Mouse (Mus musculus) ES-CJ7 (cell line): Measurements from ENCODE around the gene Rad51b.
A peak's percentile ranks its signal among the peaks of the same experiment; 100 is the strongest.

Source experiments
- DNase-seq: peaks from one replicate; pipeline ENCODE4 v3.0.0; 2011; ENCODE audit warnings: low read depth, low spot score

The Rad51b gene

GRCm38 (mm10) chr12:79575041-79575541 lies 278.0 kb downstream of the Rad51b start:
- DNase-seq = no peak

DNA sequence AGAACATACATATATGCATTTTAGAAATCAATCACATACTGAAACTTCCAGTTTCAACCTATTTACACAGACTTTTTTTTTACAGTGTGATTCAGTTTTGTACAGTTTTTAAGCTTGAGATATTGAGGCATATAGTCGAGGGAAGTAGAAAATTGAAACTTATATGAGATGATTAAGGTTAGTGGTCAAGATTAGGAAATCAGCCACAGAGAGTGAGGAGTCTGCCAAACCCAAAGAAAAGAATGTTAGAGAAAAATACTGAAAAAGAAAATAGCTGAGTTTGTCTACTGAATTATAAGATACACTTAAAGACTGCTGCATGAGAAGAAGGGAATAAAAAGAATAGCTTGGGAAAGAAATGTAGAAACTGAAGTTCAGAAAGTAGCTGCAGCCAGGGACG lies 280.4 kb downstream of the Rad51b start:
- DNase-seq = no peak

- DNase-seq = no peak
Observed at GRCm38 (mm10) chr12:79579018-79579585, 282.0 kb downstream of the Rad51b start.

- DNase-seq = no peak
Observed at GRCm38 (mm10) chr12:79579837-79580236, 282.8 kb downstream of the Rad51b start.

GRCm38 (mm10) chr12:79584556-79585307 lies 287.6 kb downstream of the Rad51b start:
- DNase-seq = no peak

- DNase-seq = no peak
Observed at GRCm38 (mm10) chr12:79585336-79585735, 288.3 kb downstream of the Rad51b start.

DNA sequence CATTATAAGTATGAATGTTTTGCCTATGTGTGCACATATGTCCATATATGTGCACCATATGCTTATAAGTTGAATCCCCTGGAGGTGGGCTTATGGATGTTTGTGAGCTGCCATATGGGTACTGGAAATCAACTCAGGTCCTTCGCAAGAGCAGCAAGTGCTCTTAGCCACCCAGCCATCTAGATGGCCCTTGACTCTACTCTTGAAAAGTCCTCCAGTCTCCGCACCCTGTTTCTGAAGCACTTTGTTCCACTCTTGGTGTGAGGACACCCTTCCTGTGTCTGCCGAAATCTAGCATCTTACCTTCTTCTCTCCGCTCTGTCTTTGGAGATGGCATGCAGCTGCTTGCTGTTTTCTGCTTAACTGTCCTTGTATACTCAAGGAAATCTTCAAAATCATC lies 291.7 kb downstream of the Rad51b start:
- no peak for DNase-seq

- DNase-seq = no peak
Observed at GRCm38 (mm10) chr12:79592206-79592605, 295.1 kb downstream of the Rad51b start.

DNA sequence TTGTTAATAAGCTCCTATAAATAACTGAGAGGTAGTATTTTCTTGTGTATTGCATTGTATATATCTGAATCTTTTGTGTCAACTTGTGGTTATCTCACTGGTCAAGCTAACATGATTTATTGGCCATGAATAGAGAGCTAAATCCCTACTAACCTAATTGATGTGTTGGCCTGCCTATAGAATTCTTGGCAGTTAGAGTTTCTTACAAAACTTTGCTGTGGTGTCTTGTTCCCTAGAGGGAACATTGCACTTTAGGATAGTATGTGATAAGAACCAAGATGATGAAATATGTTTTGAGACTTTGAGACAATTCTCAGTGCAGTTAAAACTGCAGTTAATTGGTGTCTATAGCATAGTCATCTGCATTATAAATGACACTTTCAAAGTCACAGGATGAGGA lies 299.8 kb downstream of the Rad51b start:
- no peak for DNase-seq

DNA sequence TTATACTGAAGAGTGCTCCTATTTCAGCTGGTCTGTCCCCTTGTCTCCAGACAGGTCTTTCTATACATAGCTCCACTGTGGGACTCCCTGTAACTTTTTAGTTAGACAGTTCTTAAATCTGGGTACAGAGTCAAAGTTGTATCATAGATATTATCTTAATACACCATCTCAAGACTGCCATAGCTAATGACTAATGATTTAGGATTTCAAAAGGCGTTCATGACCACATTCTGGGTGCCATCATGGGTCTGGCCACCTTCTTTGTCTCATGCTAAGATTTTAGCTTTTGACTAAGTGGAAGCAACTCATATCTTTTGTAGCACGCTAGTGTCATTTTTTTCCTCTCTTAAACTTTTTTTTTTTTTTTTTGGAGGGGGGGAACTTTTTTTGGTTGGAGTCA lies 300.3 kb downstream of the Rad51b start:
- no peak for DNase-seq

DNA sequence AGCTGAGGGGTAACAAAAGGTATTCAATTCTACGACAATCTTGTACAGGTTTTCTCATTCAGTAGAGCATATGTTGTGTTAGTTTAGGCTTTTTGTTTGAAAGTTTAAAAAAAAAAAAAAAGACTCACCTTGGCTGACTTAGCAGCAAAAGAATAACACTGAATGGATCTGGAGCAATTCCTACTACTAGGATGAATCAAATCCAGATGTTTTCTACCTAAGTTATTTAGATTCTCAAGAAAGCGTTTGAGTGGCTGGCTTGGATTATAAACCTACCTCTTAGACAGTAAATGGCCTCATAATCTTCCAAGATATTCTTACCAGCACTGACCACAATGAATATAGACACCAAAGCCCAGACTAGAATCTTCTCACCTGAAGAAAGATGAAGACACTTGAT lies 300.7 kb downstream of the Rad51b start:
- no peak for DNase-seq

DNA sequence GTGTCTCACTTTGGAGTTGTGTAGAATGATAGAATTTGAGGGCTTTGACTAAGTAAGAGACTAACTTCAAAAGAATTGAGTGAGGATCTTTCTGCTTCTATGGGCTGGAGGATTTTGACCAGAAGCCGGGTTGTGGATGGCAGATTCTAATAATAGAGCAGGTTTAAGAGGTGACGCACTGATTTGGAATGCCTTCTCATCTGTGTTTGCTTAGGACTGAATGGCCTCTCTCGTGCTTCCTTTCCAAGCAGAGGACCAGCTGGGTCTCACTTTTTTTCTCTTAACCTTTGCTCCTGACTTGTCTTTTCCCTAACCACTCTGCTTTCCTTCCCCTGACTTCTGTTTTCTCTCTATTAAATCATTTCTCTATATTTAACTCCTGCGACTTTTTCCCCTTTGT lies 301.4 kb downstream of the Rad51b start:
- DNase-seq = no peak

DNA sequence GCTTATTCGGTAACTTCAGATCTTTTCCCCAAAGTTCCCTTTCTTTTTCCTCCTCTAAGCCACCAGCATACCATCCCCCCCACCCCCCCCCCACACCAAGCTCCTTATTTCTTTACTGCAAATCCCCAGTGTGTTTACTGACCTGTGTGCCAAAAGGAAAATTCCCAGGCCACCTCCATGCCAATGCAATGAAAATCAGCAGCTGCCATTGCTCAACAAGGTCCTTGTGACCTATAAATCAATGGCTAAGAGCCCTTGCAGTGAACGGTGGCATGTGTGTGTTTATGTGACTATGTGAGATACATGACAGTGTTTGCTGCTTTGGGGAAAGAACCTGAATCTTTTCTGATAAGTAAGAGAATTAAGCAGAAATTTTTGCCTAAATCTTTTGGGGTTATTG lies 301.8 kb downstream of the Rad51b start:
- no peak for DNase-seq

GRCm38 (mm10) chr12:79600149-79600769 lies 303.2 kb downstream of the Rad51b start:
- DNase-seq = no peak

- DNase-seq = no peak
Observed at GRCm38 (mm10) chr12:79602641-79603040, 305.6 kb downstream of the Rad51b start.

GRCm38 (mm10) chr12:79604850-79605249 lies 307.8 kb downstream of the Rad51b start:
- DNase-seq = no peak

GRCm38 (mm10) chr12:79606197-79606631 lies 309.1 kb downstream of the Rad51b start:
- no peak for DNase-seq

- no peak for DNase-seq
Observed at GRCm38 (mm10) chr12:79609399-79610010, 312.4 kb downstream of the Rad51b start.

DNA sequence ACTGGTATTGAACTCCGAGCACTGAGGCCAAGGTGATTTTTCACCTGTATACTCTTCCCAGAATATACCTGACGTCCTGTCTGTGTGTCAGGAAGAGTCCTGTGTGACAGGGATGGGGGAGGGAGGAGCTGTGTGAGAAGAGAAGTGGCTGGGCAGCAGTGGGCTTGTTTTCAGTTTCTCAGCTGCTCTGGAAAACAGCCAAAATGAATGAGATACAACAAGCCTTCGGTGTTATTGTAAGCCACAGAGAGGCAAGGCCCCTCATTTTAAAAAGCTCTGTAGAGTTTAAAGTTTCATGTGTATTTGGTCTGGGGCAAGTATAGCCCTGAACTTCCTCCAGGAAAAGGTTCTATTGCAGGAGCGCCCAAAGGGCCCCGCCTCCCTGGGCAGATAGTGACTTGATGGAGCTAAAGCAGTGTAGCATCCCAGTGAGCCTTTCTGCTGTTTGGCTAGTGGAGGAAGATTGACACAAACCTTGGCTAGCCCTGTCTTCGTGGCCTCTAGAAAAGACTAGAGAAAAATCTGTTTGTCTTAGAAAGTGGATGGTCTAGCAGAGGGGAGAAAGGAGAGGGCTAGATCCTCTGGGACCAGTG lies 313.5 kb downstream of the Rad51b start:
- no peak for DNase-seq

DNA sequence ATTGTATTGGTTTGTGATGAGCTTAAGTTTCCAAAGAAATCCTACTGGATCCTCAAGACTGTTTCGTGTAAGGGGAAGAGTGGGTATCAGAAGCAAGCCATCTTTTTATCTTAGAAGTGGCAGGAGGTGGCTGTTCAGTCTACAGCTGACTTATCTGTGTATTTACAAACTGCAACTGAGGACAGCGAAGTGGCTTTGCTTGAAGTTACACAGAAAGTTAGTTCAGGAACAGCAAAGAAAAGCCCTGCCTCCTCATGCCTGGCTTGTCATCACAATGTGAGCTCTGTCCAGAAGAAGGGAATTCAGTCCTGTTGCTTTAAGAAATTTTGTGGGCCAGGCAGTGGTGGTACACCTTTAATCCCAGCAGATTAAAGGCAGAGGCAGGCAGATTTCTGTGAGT lies 314.6 kb downstream of the Rad51b start:
- DNase-seq = no peak

DNA sequence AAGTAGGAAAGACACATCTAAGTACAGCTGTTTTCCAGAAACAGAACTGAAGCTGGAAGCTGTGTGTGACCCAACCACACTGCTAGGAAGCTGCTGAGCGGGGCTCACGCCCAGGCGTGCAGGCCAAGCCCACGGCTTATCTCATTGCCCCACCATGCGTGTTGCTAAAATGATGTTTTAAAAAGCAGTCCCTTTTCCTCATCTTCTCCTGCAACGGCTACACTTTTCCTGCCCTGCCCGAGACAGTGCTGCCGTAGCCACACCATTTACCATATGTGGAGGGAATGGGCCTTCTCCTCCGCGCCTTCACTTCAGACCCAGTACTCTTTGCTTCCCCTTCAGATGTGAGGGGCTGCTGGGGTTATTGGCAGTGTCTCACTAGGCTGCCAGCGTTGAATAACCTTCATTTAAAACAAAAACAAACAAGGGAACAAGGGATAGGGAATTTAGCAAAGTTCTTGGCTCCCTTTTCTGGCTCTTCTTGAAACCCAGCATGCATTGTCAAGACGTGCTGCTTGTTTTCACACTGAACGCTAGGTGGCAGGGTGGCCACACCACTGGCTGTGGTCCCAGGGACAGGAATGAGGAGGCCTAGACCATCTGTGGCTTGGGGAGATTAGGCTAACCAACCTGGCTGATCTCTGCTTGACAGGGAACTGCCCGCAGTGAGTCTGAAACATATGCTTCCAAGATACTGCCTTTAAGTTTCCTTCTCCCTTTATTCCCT lies 315.4 kb downstream of the Rad51b start:
- peak; percentile 80 for DNase-seq
